ENCODE assay signal across 11 mouse cellular contexts in the genomic region with DNA sequence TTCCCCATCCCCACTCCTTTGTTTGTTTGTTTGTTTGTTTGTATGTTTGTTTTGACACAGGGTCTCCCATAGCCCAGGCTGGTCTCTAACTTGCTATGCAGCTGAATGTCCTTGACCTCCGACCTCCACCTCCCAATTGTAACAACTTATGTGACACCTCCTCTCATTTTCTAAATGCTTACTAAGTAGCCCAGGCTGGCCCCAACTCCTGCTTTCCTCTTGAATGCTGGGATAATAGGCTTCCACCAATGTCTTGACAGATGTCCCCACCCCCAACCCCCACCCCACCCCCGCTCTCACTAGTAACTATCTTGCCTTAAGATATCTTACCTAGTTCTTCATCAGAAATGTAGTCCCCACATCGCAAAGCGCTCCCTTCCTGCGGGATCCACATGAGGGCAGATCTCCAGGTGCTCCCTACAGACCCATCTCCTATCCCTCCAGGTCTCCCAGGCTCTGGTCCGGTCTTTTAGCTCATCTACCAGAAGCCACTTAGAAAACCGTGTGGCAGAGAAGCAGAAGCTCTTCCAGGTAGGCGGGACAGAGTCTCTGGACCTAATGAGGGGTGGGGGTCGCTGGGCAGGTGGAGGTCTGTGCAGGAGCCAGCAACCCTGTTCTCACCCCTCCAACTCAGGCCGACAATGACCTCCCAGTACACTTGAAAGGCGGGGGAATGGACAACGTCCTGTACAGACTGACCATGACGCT. TPM values are rescaled to one million over a fixed set of nuclear protein-coding genes. Genes with fewer than 3 reads are reported as not detected.
A peak's percentile ranks its signal among the peaks of the same experiment; 100 is the strongest.
DNase-seq lines count a peak whose midpoint lies in the region; ATAC-seq and TF ChIP-seq lines count a peak whose summit lies in the region.
"Had no signal": no experiment of that assay in that cellular context is flagged by ENCODE, and none has a peak within 500 bp of the region (broad histone marks: within the 10 kb centered on the region; RNA-seq: fewer than 3 reads in every experiment).

No protein-coding gene starts in this region.

- H3K4me3 ChIP-seq in gastrocnemius, adult 2 months = peak overlapping the region; percentile 81
- H3K4me3 ChIP-seq in kidney, embryonic 16.5 days (ENCODE audit: low read length) = no peak overlapping the region
- peak overlapping the region; percentile 52 to 64; a peak in 1 of 4 replicates for H3K4me3 ChIP-seq in ES-E14 (ENCODE audit: insufficient read depth in 1 of 2, low read depth in 1 of 2, low read length in 2 of 2, poor library complexity in 1 of 2, severe bottlenecking in 1 of 2)
- 0 out of 2 replicates have a peak overlapping the region, but pooled peaks have one; percentile 39 for H3K4me3 ChIP-seq in intestine, embryonic 16.5 days (ENCODE audit: low read length)

- ATAC-seq in kidney, embryonic 16.5 days (ENCODE audit: low FRiP score, low TSS enrichment) = no peak
- no peak for ATAC-seq in intestine, embryonic 16.5 days

- peaks cover 37% of the 10 kb centered on the region for H3K36me3 ChIP-seq in kidney, embryonic 16.5 days (ENCODE audit: insufficient read depth, low read length)
- peaks cover 36% of the 10 kb centered on the region for H3K36me3 ChIP-seq in ES-E14 (ENCODE audit: control insufficient read depth, insufficient read depth, low read length, poor library complexity, severe bottlenecking)
- H3K36me3 ChIP-seq in intestine, embryonic 16.5 days (ENCODE audit: control insufficient read depth, insufficient read depth, low read length) = peaks cover 6% of the 10 kb centered on the region

- peak overlapping the region; percentile 94 for H3K27ac ChIP-seq in gastrocnemius, adult 2 months
- no peak overlapping the region for H3K27ac ChIP-seq in kidney, embryonic 16.5 days (ENCODE audit: low read length)
- peak overlapping the region; percentile 64; the same call in 1 of the 2 replicates for H3K27ac ChIP-seq in ES-E14 (ENCODE audit: insufficient read depth, low read depth, low read length, poor library complexity, severe bottlenecking)
- peak overlapping the region; percentile 75 for H3K27ac ChIP-seq in intestine, embryonic 16.5 days (ENCODE audit: low read length)
- H3K27ac ChIP-seq: forebrain, embryonic 13.5 days; limb, embryonic 15.5 days; midbrain, embryonic 12.5 days had no signal

- no peak for TF ChIP-seq CTCF in gastrocnemius, adult 2 months (IDR thresholded peaks at IDR 0.05)

- intact Hi-C loops in gastrocnemius, adult 2 months (cut with DNase I) = loop anchor here (2.0 to 5.0 kb wide), 2 partner anchors 14 to 33 kb away; a partner anchor contains a TSS
- intact Hi-C loops in gastrocnemius, postnatal 36 days (cut with DNase I) = loop anchor here (2.0 to 5.0 kb wide), 2 partner anchors 14 to 33 kb away; a partner anchor contains a TSS

- 73% methylated on average over 13 of the region's 13 CpGs for WGBS in kidney, embryonic 16.5 days
- WGBS in intestine, embryonic 16.5 days = 71% methylated on average over 13 of the region's 13 CpGs

- no peaks in the 10 kb centered on the region for H3K9me3 ChIP-seq in kidney, embryonic 16.5 days (ENCODE audit: low read length)
- H3K9me3 ChIP-seq in ES-E14 (ENCODE audit: control insufficient read depth, insufficient read depth, low read depth, low read length) = no peaks in the 10 kb centered on the region
- H3K9me3 ChIP-seq in intestine, embryonic 16.5 days (ENCODE audit: control insufficient read depth, low read length) = no peaks in the 10 kb centered on the region
- H3K9me3 ChIP-seq: forebrain, embryonic 13.5 days; limb, embryonic 15.5 days; midbrain, embryonic 12.5 days had no signal

- no peak overlapping the region for H3K4me2 ChIP-seq in kidney, embryonic 16.5 days (replicated peaks; ENCODE audit: low read depth, low read length)
- H3K4me2 ChIP-seq in intestine, embryonic 16.5 days (ENCODE audit: low read depth, low read length) = peak overlapping the region; percentile 60; the same call in 1 of the 2 replicates

- no peak for DNase-seq in gastrocnemius, adult 2 months
- DNase-seq in gastrocnemius, postnatal 36 days = no peak
- DNase-seq in kidney, adult 9 months = no peak
- DNase-seq in ES-E14 (ENCODE audit: low read depth, low spot score) = no peak
- no peak for DNase-seq in spleen, adult 18-20 months
- DNase-seq in urinary bladder, postnatal 10 days (ENCODE audit: low spot score) = no peak

- peaks cover 10% of the 10 kb centered on the region; the same call in 1 of the 2 replicates for H3K4me1 ChIP-seq in kidney, embryonic 16.5 days (ENCODE audit: insufficient read depth, low read length)
- H3K4me1 ChIP-seq in ES-E14 (ENCODE audit: control insufficient read depth in 2 of 2, insufficient read depth in 2 of 2, low read length in 2 of 2, poor library complexity in 1 of 2) = peaks cover 4 to 33% of the 10 kb centered on the region in 2 experiments; a peak in 3 of 4 replicates
- peaks cover 6% of the 10 kb centered on the region for H3K4me1 ChIP-seq in intestine, embryonic 16.5 days (ENCODE audit: control insufficient read depth, insufficient read depth, low read length)

- H3K27me3 ChIP-seq in kidney, embryonic 16.5 days (ENCODE audit: insufficient read depth, low read length) = no peaks in the 10 kb centered on the region
- no peaks in the 10 kb centered on the region for H3K27me3 ChIP-seq in intestine, embryonic 16.5 days (replicated peaks; ENCODE audit: control insufficient read depth, insufficient read depth, low read length)
- H3K27me3 ChIP-seq: forebrain, embryonic 13.5 days; limb, embryonic 15.5 days; midbrain, embryonic 12.5 days had no signal

- in situ Hi-C loops in ES-E14 (cut with MboI; ENCODE audit: low sequenced_read_pairs in 2 of 2, unreplicated experiment in 2 of 2) = no loop called here

- peak overlapping the region; percentile 37; the same call in 1 of the 2 replicates for H3K9ac ChIP-seq in kidney, embryonic 16.5 days (replicated peaks; ENCODE audit: low read length)
- H3K9ac ChIP-seq in ES-E14 (ENCODE audit: insufficient read depth, low read depth, low read length, poor library complexity, severe bottlenecking) = no peak overlapping the region
- peak overlapping the region; percentile 49 for H3K9ac ChIP-seq in intestine, embryonic 16.5 days (ENCODE audit: low read depth, low read length)
- H3K9ac ChIP-seq: limb, embryonic 15.5 days had no signal

TF ChIP-seq in ES-E14, 5 proteins besides CTCF, POLR2A, EP300 and RAD21:
- no peak for TF ChIP-seq HCFC1 (IDR thresholded peaks at IDR 0.05; ENCODE audit: borderline replicate concordance, insufficient read depth, low read length)
- TF ChIP-seq ZC3H11A (IDR thresholded peaks at IDR 0.05; ENCODE audit: borderline replicate concordance, low read depth, low read length) = no peak
- no peak for TF ChIP-seq MAFK (IDR thresholded peaks at IDR 0.05; ENCODE audit: insufficient read depth, low read depth, low read length)
- no peak for TF ChIP-seq ZNF384 (IDR thresholded peaks at IDR 0.05; ENCODE audit: low read depth, low read length)
- no peak for TF ChIP-seq CHD2 (IDR thresholded peaks at IDR 0.05; ENCODE audit: low read depth, low read length)

RNA-seq across cellular contexts. Expression of a gene that starts 0.9 kb away (rescaled TPM):
- total RNA-seq in gastrocnemius, adult 2 months (2021) = 1,000 to 10,000 TPM in 1 of 2 experiments, 100 to 1,000 TPM in 1; 850 to 1,151 TPM
- 1,000 to 10,000 TPM in 1 of 2 experiments, 100 to 1,000 TPM in 1; 976 to 1,017 TPM for total RNA-seq in gastrocnemius, postnatal 36 days (2021)
- 11.7 and 13.8 TPM in 2 replicates for polyA plus RNA-seq in kidney, embryonic 16.5 days (2015; fragmentation: Nextera tagmentation; extraction: Ambion mirVana)
- total RNA-seq in ES-E14 (2012; rRNA removed) = 54.8 and 57.8 TPM in 2 replicates
- 41.5 and 50.1 TPM in 2 replicates for polyA plus RNA-seq in intestine, embryonic 16.5 days (2015; fragmentation: Nextera tagmentation; extraction: Ambion mirVana)

RNA-seq across cellular contexts. Expression of a gene that starts 13.8 kb away (rescaled TPM):
- total RNA-seq in gastrocnemius, adult 2 months (2021) = 100 to 1,000 TPM; 178 to 186 TPM
- 100 to 1,000 TPM; 188 to 196 TPM for total RNA-seq in gastrocnemius, postnatal 36 days (2021)
- polyA plus RNA-seq in kidney, embryonic 16.5 days (2015; fragmentation: Nextera tagmentation; extraction: Ambion mirVana) = 105 and 111 TPM in 2 replicates
- 160 and 164 TPM in 2 replicates for total RNA-seq in ES-E14 (2012; rRNA removed)
- 80.2 and 86.9 TPM in 2 replicates for polyA plus RNA-seq in intestine, embryonic 16.5 days (2015; fragmentation: Nextera tagmentation; extraction: Ambion mirVana)

RNA-seq across cellular contexts. Expression of a gene that starts 15.2 kb away (rescaled TPM):
- 10 to 100 TPM; 28.5 to 32.5 TPM for total RNA-seq in gastrocnemius, adult 2 months (2021)
- 10 to 100 TPM; 19.2 to 23.6 TPM for total RNA-seq in gastrocnemius, postnatal 36 days (2021)
- 12.6 and 15.6 TPM in 2 replicates for polyA plus RNA-seq in kidney, embryonic 16.5 days (2015; fragmentation: Nextera tagmentation; extraction: Ambion mirVana)
- total RNA-seq in ES-E14 (2012; rRNA removed) = 35.0 and 37.9 TPM in 2 replicates
- 9.2 and 9.7 TPM in 2 replicates for polyA plus RNA-seq in intestine, embryonic 16.5 days (2015; fragmentation: Nextera tagmentation; extraction: Ambion mirVana)

RNA-seq across cellular contexts. Expression of a gene that starts 47.0 kb away (rescaled TPM):
- 10 to 100 TPM; 62.1 to 68.0 TPM for total RNA-seq in gastrocnemius, adult 2 months (2021)
- total RNA-seq in gastrocnemius, postnatal 36 days (2021) = 10 to 100 TPM; 53.9 to 58.8 TPM
- polyA plus RNA-seq in kidney, embryonic 16.5 days (2015; fragmentation: Nextera tagmentation; extraction: Ambion mirVana) = 145 and 146 TPM in 2 replicates
- 209 and 309 TPM in 2 replicates for total RNA-seq in ES-E14 (2012; rRNA removed)
- 99.2 and 103 TPM in 2 replicates for polyA plus RNA-seq in intestine, embryonic 16.5 days (2015; fragmentation: Nextera tagmentation; extraction: Ambion mirVana)

RNA-seq across cellular contexts. Expression of a gene that starts 47.3 kb away (rescaled TPM):
- 10 to 100 TPM; 29.8 to 31.5 TPM for total RNA-seq in gastrocnemius, adult 2 months (2021)
- total RNA-seq in gastrocnemius, postnatal 36 days (2021) = 10 to 100 TPM; 29.9 to 30.0 TPM
- 180 and 206 TPM in 2 replicates for polyA plus RNA-seq in kidney, embryonic 16.5 days (2015; fragmentation: Nextera tagmentation; extraction: Ambion mirVana)
- 158 and 173 TPM in 2 replicates for total RNA-seq in ES-E14 (2012; rRNA removed)
- polyA plus RNA-seq in intestine, embryonic 16.5 days (2015; fragmentation: Nextera tagmentation; extraction: Ambion mirVana) = 139 and 142 TPM in 2 replicates

Comparison
In these comparisons a context has a peak if more than half of its experiments do, and no peak if none do; other contexts are left out.
1. RNA of a gene that starts 0.9 kb away (total RNA-seq): 850 to 1,151 TPM in gastrocnemius, adult 2 months and 976 to 1,017 TPM in gastrocnemius, postnatal 36 days; 54.8 to 57.8 TPM in ES-E14; every median in the first group is over 10 times any median in the second.